Mouse (Mus musculus) limb, embryonic 15.5 days (tissue): ENCODE measurements at regions not wholly inside any gene's neighbourhood (a gene's known extent, or its start where the extent isn't known, plus 50 kb on each side); places are given as distances from the start of the nearest gene placed in this dataset.

Experiments used
- ATAC-seq: fragments of 200-750 bp; cut with Nextera tagmentation; 2 replicates; pipeline ENCODE4 v1.8.0; 2017; ENCODE audit warnings: low read depth, moderate TSS enrichment; ENCODE audit not compliant: insufficient number of reproducible peaks, low FRiP score, low TSS enrichment
- H3K27ac ChIP-seq: fragments of 300-500 bp; sonication (generic); 2 replicates; pipeline ENCODE4 v1.5.1; 2015; ENCODE audit warnings: moderate library complexity, mild to moderate bottlenecking, inconsistent platforms
- H3K27me3 ChIP-seq: fragments of 300-500 bp; sonication (generic); 2 replicates; pipeline ENCODE4 v1.6.1; 2015; ENCODE audit warnings: inconsistent platforms
- H3K36me3 ChIP-seq: fragments of 300-500 bp; sonication (generic); 2 replicates; pipeline ENCODE4 v1.6.1; 2015; ENCODE audit warnings: inconsistent platforms
- H3K4me1 ChIP-seq: fragments of 300-500 bp; sonication (generic); 2 replicates; pipeline ENCODE4 v1.6.1; 2015; ENCODE audit warnings: inconsistent platforms
- H3K4me2 ChIP-seq: fragments of 300-500 bp; sonication (generic); 2 replicates; pipeline ENCODE4 v1.6.1; 2015; ENCODE audit warnings: mild to moderate bottlenecking, inconsistent platforms
- H3K4me3 ChIP-seq: fragments of 300-500 bp; sonication (generic); 2 replicates; pipeline ENCODE4 v1.5.1; 2015; ENCODE audit warnings: mild to moderate bottlenecking, inconsistent platforms
- H3K9ac ChIP-seq: fragments of 300-500 bp; sonication (generic); 2 replicates; pipeline ENCODE4 v1.6.1; 2015; ENCODE audit warnings: inconsistent platforms
- H3K9me3 ChIP-seq: fragments of 300-500 bp; sonication (generic); 2 replicates; pipeline ENCODE4 v1.6.1; 2016; ENCODE audit warnings: inconsistent platforms
- WGBS: fragments of 180-500 bp; shearing (Covaris S2); methylation state at CpG from one replicate; pipeline ENCODE4 v1.1.7; 2015; 5-methylcytosine and 5-hydroxymethylcytosine counted together

- H3K27me3 ChIP-seq = no peaks in the 10 kb centered on the region
- no peak overlapping the region for H3K27ac ChIP-seq
- no peaks in the 10 kb centered on the region; the same call in 1 of the 2 replicates for H3K4me1 ChIP-seq
- H3K4me2 ChIP-seq = no peak overlapping the region
- H3K9me3 ChIP-seq = no peaks in the 10 kb centered on the region
- H3K4me3 ChIP-seq = no peak overlapping the region
- 40% methylated on average over 8 of the region's 8 CpGs for WGBS
- no peak; the same call in 1 of the 2 replicates for ATAC-seq
- no peaks in the 10 kb centered on the region for H3K36me3 ChIP-seq
- no peak overlapping the region for H3K9ac ChIP-seq
Measured at GRCm38 (mm10) chr1:184353832-184354449, 319.8 kb upstream of the 1700056E22Rik start.

GRCm38 (mm10) chr1:184351760-184352159, 317.7 kb upstream of the 1700056E22Rik start:
- no peak for ATAC-seq

GRCm38 (mm10) chr1:184344829-184345228, 310.7 kb upstream of the 1700056E22Rik start:
- Histone ChIP-seq H3K4me1 (no peaks in the 10 kb centered on the region), H3K27ac (no peak overlapping the region), H3K4me3 (no peak overlapping the region), H3K9me3 (no peaks in the 10 kb centered on the region), H3K27me3 (no peaks in the 10 kb centered on the region), H3K4me2 (no peak overlapping the region), H3K36me3 (no peaks in the 10 kb centered on the region), H3K9ac (no peak overlapping the region)
- WGBS = 70% methylated on average over 2 of the region's 2 CpGs
- ATAC-seq = no peak

More at GRCm38 (mm10) chr1:184351760-184352159, 317.7 kb upstream of the 1700056E22Rik start:
- Histone ChIP-seq H3K4me2 (no peak overlapping the region), H3K4me1 (no peaks in the 10 kb centered on the region), H3K9me3 (no peaks in the 10 kb centered on the region), H3K9ac (no peak overlapping the region), H3K27ac (no peak overlapping the region), H3K27me3 (no peaks in the 10 kb centered on the region), H3K36me3 (no peaks in the 10 kb centered on the region), H3K4me3 (no peak overlapping the region)
- 85% methylated on average over 5 of the region's 5 CpGs for WGBS

GRCm38 (mm10) chr1:184335952-184336351, 301.9 kb upstream of the 1700056E22Rik start:
- H3K4me1 ChIP-seq = no peaks in the 10 kb centered on the region
- no peaks in the 10 kb centered on the region for H3K9me3 ChIP-seq
- no peak overlapping the region for H3K4me3 ChIP-seq
- H3K36me3 ChIP-seq = no peaks in the 10 kb centered on the region
- 80% methylated on average over 3 of the region's 3 CpGs for WGBS
- no peak overlapping the region for H3K4me2 ChIP-seq
- H3K9ac ChIP-seq = no peak overlapping the region
- H3K27ac ChIP-seq = no peak overlapping the region
- no peaks in the 10 kb centered on the region for H3K27me3 ChIP-seq
- ATAC-seq = no peak

- Histone ChIP-seq H3K27ac (no peak overlapping the region), H3K4me3 (no peak overlapping the region), H3K36me3 (no peaks in the 10 kb centered on the region), H3K9me3 (no peaks in the 10 kb centered on the region), H3K27me3 (no peaks in the 10 kb centered on the region), H3K9ac (no peak overlapping the region), H3K4me2 (no peak overlapping the region), H3K4me1 (no peaks in the 10 kb centered on the region)
- WGBS = 25% methylated on average over 6 of the region's 6 CpGs
- no peak for ATAC-seq
Measured at GRCm38 (mm10) chr1:184335281-184335680, 301.2 kb upstream of the 1700056E22Rik start.

GRCm38 (mm10) chr1:184334818-184335217, 300.7 kb upstream of the 1700056E22Rik start:
- 32% methylated on average over 5 of the region's 5 CpGs for WGBS
- H3K27me3 ChIP-seq = no peaks in the 10 kb centered on the region
- ATAC-seq = no peak
- no peak overlapping the region for H3K4me3 ChIP-seq
- H3K4me1 ChIP-seq = no peaks in the 10 kb centered on the region
- H3K36me3 ChIP-seq = no peaks in the 10 kb centered on the region
- no peak overlapping the region for H3K27ac ChIP-seq
- no peak overlapping the region for H3K4me2 ChIP-seq
- H3K9me3 ChIP-seq = no peaks in the 10 kb centered on the region
- no peak overlapping the region for H3K9ac ChIP-seq

GRCm38 (mm10) chr1:184333086-184333485, 299.0 kb upstream of the 1700056E22Rik start:
- no peak overlapping the region for H3K27ac ChIP-seq
- H3K4me2 ChIP-seq = no peak overlapping the region
- no peaks in the 10 kb centered on the region for H3K4me1 ChIP-seq
- no peak overlapping the region for H3K4me3 ChIP-seq
- H3K9ac ChIP-seq = no peak overlapping the region
- no peaks in the 10 kb centered on the region for H3K36me3 ChIP-seq
- no peaks in the 10 kb centered on the region for H3K9me3 ChIP-seq
- no peaks in the 10 kb centered on the region for H3K27me3 ChIP-seq
- 79% methylated on average over 5 of the region's 5 CpGs for WGBS
- ATAC-seq = no peak

GRCm38 (mm10) chr1:184330516-184331350, 296.6 kb upstream of the 1700056E22Rik start:
- Histone ChIP-seq H3K36me3 (no peaks in the 10 kb centered on the region), H3K4me1 (no peaks in the 10 kb centered on the region), H3K27ac (no peak overlapping the region), H3K4me3 (no peak overlapping the region), H3K4me2 (no peak overlapping the region), H3K9me3 (no peaks in the 10 kb centered on the region), H3K9ac (no peak overlapping the region), H3K27me3 (no peaks in the 10 kb centered on the region)
- 74% methylated on average over 11 of the region's 11 CpGs for WGBS
- ATAC-seq = no peak

GRCm38 (mm10) chr1:184326191-184326590, 292.1 kb upstream of the 1700056E22Rik start:
- no peak overlapping the region for H3K4me2 ChIP-seq
- no peaks in the 10 kb centered on the region for H3K9me3 ChIP-seq
- no peaks in the 10 kb centered on the region for H3K4me1 ChIP-seq
- H3K27ac ChIP-seq = no peak overlapping the region
- no peak overlapping the region for H3K9ac ChIP-seq
- H3K27me3 ChIP-seq = no peaks in the 10 kb centered on the region
- no peak overlapping the region for H3K4me3 ChIP-seq
- ATAC-seq = no peak
- H3K36me3 ChIP-seq = no peaks in the 10 kb centered on the region
- 76% methylated on average over 3 of the region's 3 CpGs for WGBS

GRCm38 (mm10) chr1:184324234-184324633, 290.1 kb upstream of the 1700056E22Rik start:
- 88% methylated on average over 2 of the region's 2 CpGs for WGBS
- H3K9me3 ChIP-seq = no peaks in the 10 kb centered on the region
- no peak for ATAC-seq

GRCm38 (mm10) chr1:184320521-184321177, 286.5 kb upstream of the 1700056E22Rik start:
- H3K9me3 ChIP-seq = no peaks in the 10 kb centered on the region
- no peak overlapping the region for H3K27ac ChIP-seq
- WGBS = 41% methylated on average over 3 of the region's 3 CpGs
- H3K27me3 ChIP-seq = no peaks in the 10 kb centered on the region
- H3K4me3 ChIP-seq = no peak overlapping the region
- no peak overlapping the region for H3K9ac ChIP-seq
- H3K4me2 ChIP-seq = no peak overlapping the region
- no peak for ATAC-seq
- H3K36me3 ChIP-seq = no peaks in the 10 kb centered on the region
- H3K4me1 ChIP-seq = no peaks in the 10 kb centered on the region

More at GRCm38 (mm10) chr1:184324234-184324633, 290.1 kb upstream of the 1700056E22Rik start:
- no peak overlapping the region for H3K4me2 ChIP-seq
- H3K27ac ChIP-seq = no peak overlapping the region
- no peaks in the 10 kb centered on the region for H3K27me3 ChIP-seq
- H3K36me3 ChIP-seq = no peaks in the 10 kb centered on the region
- no peak overlapping the region for H3K9ac ChIP-seq
- no peak overlapping the region for H3K4me3 ChIP-seq
- no peaks in the 10 kb centered on the region for H3K4me1 ChIP-seq
